Mouse (Mus musculus) midbrain, embryonic 11.5 days (tissue): ENCODE measurements around the gene Ppp1r3c. TPM values are rescaled to one million over a fixed set of nuclear protein-coding genes. Genes with fewer than 3 reads are reported as not detected.

Source experiments
- polyA plus RNA-seq: library from polyadenylated mRNA; unstranded; fragments of >200 nt; fragmentation: Nextera tagmentation; extraction: Ambion mirVana; gene quantifications from 2 replicates; pipeline ENCODE4 v1.2.1, GENCODE M21; 2014

Ppp1r3c gene
- polyA plus RNA-seq, 1 experiment from 2014 or later: 2.2 TPM

Other genes starting within 250 kb of the Ppp1r3c start
- 4.2 and 5.8 TPM in 2 replicates for gene Hectd2, start 182.0 kb downstream of the Ppp1r3c start, polyA plus RNA-seq
- 76.3 and 81.3 TPM in 2 replicates for gene Tnks2, start 97.6 kb upstream of the Ppp1r3c start, polyA plus RNA-seq
- gene Fgfbp3, start 183.0 kb upstream of the Ppp1r3c start, polyA plus RNA-seq: 41.8 and 45.9 TPM in 2 replicates
- gene Btaf1, start 189.4 kb upstream of the Ppp1r3c start, polyA plus RNA-seq: 20.9 and 21.9 TPM in 2 replicates